16 mouse cellular contexts compared by ENCODE assay signal in the genomic region with DNA sequence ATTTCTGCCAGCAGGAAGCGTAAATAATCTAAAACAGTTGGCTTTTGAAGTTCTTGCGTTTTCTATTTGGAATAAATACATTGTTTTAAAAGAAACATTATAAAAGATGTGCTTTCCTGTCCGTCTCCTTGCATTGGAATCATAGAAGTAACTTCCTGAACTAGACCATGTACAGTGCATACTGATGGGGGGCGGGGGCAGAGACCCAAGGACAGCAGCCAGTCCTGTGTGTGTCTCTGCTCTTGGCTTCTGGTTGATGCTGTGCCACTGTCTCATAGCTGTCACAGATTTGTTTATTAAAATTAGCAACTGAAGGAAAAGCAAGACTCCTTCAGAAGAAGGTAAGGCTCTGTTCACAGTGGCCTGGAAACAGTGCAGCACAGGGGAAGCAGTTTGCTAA.
"Had no signal": no experiment of that assay in that cellular context is flagged by ENCODE, and none has a peak within 500 bp of the region (broad histone marks: within the 10 kb centered on the region; RNA-seq: fewer than 3 reads in every experiment).

No protein-coding gene starts in this region.

- H3K4me2 ChIP-seq: lung, embryonic 15.5 days; midbrain, embryonic 12.5 days; midbrain, embryonic 15.5 days; neural tube, embryonic 12.5 days; stomach, embryonic 15.5 days had no signal

- H3K27ac ChIP-seq: lung, embryonic 15.5 days; macrophage; midbrain, embryonic 12.5 days; midbrain, embryonic 15.5 days; neural tube, embryonic 12.5 days; stomach, embryonic 15.5 days; stomach, postnatal 0 days had no signal

- H3K4me3 ChIP-seq: lung, embryonic 15.5 days; megakaryocyte, embryonic 14.5 days; midbrain, embryonic 12.5 days; midbrain, embryonic 15.5 days; neural tube, embryonic 12.5 days; stomach, embryonic 15.5 days had no signal

- H3K27me3 ChIP-seq: lung, embryonic 15.5 days; megakaryocyte, embryonic 14.5 days; midbrain, embryonic 12.5 days; midbrain, embryonic 15.5 days; neural tube, embryonic 12.5 days; stomach, embryonic 15.5 days had no signal

- ATAC-seq: lung, postnatal 0 days; midbrain, embryonic 15.5 days had no signal

- DNase-seq: lung, adult 2 months; lung, postnatal 14 days; lung, postnatal 36 days; right cerebral cortex, postnatal 14 days; thymus, adult 18-20 months; thymus, postnatal 14 days; thymus, postnatal 36 days had no signal

- H3K36me3 ChIP-seq: lung, embryonic 15.5 days; midbrain, embryonic 12.5 days; midbrain, embryonic 15.5 days; neural tube, embryonic 12.5 days; stomach, embryonic 15.5 days had no signal

- H3K9ac ChIP-seq: lung, embryonic 15.5 days; midbrain, embryonic 12.5 days; midbrain, embryonic 15.5 days; neural tube, embryonic 12.5 days; stomach, embryonic 15.5 days had no signal

- H3K9me3 ChIP-seq: lung, embryonic 15.5 days; megakaryocyte, embryonic 14.5 days; midbrain, embryonic 12.5 days; midbrain, embryonic 15.5 days; neural tube, embryonic 12.5 days; stomach, embryonic 15.5 days had no signal
